Mouse (Mus musculus) frontal cortex, postnatal 10 days (tissue): ENCODE results near the gene Gm20388.

ENCODE experiments used
- DNase-seq, 2 experiments: peaks; one replicate each; pipeline ENCODE4 v3.0.0; 2022; ENCODE audit warnings: low spot score in 2 of 2, mixed read lengths in 1 of 2

Gm20388 gene

DNA sequence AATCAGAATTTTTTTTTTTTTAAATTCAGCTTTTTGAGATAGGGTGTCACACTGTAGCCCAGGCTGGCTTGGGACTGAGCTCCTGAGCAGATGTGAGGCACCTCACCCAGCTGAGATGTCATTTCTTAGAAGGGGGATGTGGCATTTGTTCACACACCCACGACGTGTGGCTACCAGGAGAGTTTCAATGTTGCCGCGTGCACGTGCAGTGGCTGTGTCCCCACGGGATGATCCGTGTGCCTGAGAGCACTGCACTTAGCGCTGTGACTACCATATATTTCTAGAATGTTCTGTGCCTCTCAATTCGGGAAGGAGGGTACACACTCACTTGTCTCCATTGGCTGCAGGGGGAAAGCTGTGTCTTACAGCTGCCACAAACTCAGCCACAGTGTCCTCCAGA lies 2525.5 kb downstream of the Gm20388 start:
- DNase-seq, result no peak

DNA sequence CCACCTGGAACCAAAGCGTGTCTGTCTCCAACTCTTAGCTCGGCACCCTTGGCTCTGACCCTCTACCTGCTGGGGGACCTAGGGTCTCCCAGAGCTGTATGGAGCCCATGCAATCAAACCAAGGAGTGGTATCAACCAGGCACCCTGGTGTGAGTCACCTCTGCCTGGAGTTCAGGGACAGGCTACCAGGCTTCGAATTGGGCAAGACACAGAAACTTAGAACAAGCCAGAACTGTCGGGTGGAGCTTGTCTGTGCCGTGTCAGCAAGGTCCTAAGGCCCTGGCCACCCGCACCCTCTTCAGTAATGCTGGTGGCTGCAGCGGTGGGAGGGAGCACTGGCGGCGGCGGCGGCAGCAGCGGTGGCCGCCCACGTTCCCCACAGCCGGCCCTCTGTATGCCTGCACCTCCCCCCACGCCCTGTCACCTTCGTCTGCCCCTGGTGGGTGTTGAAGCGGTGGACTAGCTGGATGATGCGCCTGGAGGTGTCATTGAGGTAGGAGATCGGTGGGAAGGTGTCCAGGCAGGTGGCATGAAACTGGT lies 2526.0 kb downstream of the Gm20388 start:
- DNase-seq, result no peak

DNA sequence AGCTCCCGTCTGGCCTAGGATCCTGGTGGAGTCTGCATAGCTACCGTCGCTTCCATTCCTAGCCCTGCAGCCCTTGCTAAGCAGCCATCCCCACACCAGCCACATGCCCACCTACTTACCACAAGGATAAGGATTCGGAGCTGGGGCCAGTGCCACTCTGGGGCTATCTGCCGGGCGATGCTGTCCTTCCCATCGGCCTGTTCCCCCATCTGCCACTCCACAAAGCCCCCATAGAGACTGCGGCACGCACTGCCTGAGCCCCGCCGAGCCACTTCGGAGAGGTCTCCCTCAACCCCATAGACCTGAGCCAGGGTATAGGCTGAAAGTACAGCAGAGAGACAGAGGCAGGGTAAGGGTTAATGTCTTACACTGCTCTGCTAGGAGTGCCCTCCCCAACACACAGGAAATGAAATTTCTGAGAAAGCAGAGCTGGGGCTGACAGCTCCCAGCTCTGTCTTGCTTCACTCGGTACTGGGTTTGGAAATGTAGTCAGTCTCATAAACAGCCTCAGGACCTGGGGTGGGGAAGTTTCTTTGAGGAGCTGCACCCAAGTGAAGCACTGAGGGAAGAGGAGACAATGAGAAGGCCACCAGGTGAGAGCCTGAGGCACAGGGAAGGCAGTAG lies 2527.2 kb downstream of the Gm20388 start:
- DNase-seq, result no peak

DNA sequence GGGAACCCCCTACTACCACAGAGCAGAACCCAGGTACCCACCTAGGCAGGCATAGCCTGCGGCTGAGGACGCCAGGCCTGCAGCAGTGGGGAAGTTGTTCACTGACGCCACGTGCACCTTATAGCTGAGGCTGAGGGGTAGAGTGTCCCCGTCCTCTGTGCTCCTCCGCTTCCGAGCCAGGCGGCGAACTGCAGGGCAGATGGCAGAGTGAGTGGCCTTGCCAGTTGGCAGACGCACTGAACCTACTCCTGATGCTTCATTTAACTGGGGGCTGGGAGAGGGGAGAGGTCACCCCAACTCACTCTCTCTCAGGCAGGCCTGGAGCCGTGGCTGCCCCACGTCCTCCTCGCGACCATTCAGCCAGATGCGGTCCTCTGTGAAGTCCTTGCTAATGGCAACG lies 2528.7 kb downstream of the Gm20388 start:
- no peak for DNase-seq

DNA sequence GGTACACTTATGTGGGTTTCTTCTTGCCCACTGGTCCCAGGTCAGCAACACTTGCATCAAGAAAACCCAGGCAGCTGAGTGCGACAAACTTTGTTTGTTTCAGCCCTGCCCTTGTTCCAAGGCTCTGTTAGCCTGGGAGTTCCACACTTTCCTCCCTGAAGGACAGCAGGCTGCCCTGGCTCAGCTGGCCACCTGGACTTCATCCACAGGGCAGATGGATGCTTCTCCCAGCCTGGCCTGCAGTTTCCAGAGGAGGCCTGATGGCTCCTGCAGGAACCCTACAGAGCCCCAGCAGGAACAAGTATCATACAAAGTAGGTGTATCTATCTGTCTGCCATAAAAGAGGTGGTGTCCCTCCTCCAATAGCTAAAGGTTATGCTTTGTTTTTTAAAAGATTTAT lies 2530.7 kb downstream of the Gm20388 start:
- no peak for DNase-seq

DNA sequence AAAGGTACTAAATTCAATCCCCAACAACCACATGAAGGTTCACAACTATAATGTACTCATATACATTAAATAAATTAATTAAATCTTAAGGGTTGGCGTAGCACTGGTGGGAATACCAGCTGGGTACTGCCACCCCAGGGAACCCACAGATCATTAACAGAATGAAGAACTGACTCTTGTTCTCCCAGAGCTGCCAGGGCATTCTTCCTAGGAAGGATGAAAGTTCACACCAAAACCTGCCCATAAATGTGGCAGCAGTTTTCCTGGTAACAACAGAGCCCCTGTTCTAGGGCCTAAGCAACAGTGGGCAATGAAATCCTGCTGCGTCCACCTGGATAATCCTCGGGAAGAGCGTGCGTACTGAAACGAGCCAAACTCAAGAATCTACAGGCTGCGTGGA lies 2531.7 kb downstream of the Gm20388 start:
- DNase-seq, result no peak

DNA sequence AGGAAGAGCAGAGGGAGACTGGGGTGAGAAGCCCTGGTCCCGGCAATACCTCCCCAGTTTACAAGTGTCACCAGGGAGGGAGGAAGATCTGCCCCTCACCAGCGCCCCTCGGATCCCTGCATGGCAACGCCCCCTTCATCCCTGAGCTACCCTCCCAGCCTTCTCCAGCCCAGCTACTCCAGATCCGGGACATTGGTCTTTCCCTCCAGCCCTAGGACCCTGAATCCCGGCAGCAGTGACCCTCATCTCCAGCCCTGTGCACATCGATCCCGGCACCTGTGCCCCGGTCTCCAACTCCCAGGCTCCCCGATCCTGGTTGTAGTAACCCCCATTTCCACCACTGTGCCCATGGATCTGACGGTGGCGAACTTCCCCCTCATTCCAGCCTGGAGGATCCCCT lies 2532.1 kb downstream of the Gm20388 start:
- no peak for DNase-seq

DNA sequence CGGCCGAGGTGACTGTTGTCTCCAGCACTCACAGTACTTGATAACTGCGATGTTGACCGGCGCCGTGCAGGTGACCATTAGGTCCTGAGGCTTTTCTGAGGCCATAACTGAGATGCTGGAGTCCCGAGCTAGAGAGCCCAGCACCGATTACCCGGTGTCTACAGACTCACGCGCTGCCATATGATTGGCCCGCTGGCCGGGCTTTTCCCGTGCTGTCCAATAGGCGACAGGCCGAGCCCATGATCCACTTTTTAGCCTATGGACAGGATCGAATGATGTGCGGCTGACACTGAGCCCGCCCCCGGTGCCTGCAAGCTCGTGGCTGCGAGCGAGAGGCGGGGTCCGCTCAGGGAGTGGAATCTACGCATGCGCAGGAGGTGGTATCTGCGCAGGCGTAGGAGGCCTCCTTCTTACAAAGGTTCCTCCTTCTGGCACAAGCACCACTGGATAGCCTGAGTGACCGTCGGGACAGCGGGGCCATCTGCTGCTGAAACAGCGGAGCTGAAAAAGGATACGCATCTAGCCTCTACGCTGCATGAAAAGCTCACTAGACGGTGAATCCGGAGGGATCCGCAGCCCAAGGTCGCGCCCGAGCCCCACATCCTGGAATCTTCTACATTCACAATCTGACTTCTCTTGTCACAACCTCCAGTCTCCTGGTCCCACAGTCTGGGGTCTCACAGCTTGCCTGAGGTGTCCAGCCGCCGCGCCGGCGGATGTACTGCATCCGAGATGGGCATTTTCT lies 2532.8 kb downstream of the Gm20388 start, which contains the start of gene Mvd:
Gene Mvd (minus strand): TSS at position 161 of the 745 bp plus-strand sequence.
- peak; percentile 99 to 100 for DNase-seq

DNA sequence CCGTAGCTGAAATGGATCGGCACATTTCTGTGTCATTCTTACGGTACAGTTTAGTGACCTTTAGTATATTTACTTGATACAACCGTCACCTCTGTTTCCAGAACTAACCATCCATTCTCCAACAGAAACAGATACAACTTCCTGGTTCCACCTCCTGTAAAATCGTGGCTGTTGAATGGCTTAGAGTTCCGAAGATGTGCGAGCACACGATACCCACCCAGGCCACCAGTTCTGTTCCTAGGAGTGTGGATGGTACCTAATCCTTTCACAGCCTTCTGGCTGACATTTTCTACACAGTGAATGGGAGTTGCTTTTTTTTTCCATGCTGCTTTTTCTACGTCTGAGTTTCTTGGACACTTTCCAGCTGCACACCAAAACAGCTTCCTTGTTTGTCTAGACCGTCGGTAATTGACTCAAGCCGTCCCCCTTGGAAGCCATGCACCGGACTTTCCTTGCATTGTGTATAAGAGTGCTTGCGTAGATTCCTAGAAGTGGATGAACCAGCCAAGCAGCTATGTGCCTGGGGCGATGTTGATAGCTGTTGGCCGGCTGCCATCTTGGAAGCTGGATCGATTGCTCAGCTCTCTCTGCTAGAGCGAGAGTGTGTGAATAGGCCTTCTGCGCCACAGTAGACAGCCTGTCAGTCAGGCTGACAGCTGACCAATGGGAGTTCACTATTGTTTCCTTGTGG lies 2533.6 kb downstream of the Gm20388 start:
- DNase-seq, result peak; percentile 74 to 79

DNA sequence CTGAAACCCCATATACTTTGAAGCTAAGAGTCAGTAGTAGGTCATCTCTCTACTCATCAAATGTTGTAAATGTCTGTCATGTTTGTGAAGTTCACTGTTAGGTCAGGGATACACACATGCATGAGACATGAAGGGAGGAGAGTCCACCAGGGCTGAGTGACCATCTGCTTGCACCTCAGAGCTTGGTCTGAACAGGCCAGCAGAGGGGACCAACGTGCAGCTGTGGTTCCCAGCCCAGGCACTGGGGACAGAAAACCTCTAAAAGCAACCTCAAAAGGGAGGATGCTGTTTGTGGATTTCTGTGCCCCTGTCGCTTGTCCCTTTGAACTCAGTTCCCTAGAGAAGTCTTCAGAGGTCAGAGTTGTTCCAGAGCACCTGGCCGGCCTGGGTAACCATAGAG lies 2534.6 kb downstream of the Gm20388 start:
- DNase-seq, result no peak

DNA sequence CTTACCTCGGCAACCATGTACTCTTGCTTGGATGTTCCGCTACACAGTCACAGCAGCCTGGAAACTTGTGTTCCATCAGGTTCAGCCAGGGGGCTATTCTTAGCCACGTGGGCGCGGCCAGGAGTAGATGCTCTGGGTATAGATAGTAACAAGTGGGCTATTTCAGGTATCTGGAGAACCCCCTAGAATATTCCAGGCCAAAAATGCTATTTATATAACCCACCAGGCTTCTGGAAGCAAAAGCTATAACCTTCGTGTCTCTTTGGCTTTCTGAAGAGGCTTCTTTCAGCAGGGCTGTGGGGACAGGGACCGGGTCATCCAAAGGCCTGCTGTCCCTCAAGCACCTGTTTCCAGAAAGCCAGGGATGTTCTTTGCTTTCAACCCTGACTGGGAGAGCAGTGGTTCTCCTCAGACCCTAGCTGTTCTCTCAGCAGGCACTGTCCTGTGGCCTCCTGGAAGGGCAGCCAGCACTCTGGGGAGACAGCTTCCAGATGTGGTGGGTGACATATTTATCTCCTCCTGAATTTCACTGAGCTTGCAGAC lies 2540.6 kb downstream of the Gm20388 start:
- DNase-seq, result no peak

DNA sequence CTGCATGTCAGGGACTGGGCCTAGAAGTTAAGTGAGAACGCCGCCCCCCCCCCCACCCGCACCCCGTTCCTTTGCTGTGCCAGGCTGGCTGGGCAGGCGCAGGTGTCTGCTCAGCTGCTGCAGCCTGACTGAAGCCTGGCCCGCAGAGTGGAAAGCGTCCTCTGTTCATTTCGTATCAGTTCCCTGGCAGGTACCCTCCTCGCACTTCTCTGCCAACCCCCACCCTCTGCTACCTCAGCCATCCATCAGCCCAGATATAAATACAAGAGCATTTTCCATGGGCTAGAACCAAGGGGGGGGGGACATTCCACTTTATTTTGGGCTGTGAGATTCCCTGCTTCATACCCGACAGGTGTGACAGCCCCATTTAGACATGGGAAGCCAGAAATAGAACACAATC lies 2541.5 kb downstream of the Gm20388 start:
- no peak for DNase-seq

DNA sequence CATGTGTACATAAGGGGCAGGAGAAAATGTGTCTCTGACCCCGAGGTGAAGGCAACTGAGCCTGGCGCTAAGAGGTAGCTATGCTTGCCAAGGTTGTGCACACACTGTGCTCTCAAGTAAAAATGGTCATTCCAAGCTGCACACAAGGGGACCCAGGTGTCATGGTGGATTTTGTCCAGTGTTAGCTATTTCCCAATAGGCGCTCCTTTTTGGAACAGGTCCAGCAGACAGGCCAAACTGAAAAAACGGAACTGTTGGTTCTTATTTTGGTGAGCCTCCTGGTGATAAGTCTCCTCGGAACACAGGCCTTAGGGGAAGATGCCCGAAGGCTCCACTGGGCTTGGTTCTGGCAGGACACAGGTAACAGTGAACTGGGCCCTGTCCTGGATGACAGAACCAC lies 2543.8 kb downstream of the Gm20388 start:
- no peak for DNase-seq

DNA sequence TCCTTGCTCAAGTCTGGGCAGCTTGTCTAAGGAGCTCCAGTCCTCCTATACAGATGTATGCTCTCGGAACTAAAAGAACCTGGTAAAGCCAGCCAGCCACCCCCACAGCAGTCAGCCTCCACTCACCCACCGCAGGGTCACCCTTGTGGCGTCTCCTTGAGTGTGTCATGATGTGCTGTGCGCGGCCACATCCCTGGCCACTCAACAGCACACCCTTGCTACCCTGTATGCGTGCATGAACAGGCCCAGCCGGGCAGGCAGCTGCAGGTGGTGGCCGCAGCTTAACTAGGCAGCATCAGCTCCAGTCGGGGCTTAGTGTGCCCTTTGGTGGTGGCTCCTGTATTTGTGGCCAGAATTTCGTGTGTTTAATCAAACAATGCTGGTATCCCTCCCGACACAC lies 2546.5 kb downstream of the Gm20388 start:
- no peak for DNase-seq

DNA sequence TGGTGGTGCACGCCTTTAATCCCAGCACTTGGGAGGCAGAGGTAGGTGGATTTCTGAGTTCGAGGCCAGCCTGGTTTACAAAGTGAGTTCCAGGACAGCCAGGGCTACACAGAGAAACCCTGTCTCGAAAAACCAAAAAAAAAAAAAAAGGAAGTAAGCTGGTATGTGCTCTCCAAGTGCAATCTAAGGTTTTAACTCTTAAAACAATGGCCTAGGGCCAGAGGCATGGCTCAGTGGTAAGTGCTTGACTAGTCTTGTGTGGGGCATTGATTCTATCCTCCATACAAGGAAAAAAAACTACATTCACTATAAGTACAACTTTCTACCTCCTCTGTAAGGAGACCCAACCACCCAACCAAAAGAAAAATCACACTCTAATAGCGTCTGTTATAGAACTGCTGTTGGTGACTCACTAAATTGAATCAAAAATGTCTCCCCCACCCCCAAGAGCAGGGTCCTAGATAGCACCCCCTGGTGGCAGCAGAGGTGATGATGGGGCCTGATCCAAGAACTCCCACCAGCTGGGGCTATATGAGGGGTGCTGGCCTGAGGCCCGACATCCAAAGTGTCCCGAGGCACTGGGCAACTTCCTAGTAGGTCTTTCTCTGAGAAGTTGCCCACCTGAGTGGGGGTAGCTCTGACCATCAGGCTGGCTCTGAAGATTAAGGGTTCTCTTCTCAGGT lies 2548.7 kb downstream of the Gm20388 start:
- DNase-seq, result no peak

DNA sequence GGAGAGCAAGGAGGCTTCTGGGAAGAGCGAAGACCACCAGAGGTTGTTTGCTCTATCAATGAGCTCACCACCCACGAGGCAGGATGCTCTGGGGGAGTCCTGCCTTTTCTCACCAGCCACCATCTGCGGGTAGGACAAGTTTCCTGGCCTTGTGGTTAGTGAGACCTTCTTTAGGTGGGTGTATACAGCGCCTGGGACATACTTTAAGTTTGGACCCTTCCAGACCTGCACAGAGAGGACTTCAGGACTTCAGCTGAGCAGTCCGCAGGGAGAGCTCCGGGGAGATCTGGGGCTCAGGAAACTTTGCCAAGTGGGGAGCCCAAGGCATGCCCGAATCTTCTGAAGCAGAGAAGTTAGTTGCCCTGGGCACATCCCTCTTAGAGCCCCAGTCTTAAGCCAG lies 2549.3 kb downstream of the Gm20388 start:
- DNase-seq, result no peak

DNA sequence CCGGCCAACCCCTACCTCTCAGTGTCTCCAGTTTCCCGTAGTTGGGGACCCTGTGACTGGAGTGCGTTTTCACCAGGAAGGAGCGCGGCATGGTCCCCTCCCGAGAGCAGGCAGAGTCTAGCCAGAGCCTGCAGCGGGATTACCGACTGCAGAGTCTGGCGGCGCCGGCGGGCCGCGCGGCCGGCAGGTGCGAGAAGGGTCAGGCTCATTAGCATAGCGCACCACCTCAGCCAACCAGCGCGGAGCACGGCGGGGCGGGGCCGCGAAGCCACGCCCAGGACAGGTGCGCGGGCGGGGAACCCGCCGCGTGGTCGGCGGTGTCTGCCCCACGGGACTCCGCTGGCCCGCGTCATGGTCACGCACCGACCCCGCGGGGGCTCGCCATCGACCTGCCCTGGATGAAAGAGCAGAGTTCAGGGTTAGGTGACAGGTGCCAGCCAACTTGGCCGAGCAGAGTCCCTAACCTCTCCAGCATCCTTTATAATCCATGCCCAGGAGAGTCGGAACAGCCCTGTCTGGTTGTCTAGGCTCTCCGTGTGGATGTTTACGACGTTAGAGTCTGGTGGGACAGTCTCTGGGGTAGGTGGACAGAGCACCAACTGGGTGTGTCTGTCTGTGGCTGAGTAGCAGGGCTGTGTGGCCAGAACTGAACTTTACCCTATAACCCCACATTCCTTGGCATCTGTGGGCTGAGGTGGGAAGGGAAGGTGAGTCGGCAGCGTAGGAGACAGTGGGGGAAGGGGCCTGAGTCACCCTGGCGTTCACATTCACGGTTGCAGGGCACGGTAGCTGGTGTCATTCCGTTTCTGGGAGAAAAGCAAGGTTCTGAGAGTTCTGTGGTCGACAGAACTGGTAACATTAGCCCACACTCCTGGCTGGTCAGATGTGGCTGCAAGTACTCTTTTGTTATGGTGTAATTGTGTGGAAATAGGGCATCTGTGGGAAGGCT lies 2550.2 kb downstream of the Gm20388 start, which contains the start of gene Snai3:
Gene Snai3 (minus strand): TSS at position 210 of the 949 bp plus-strand sequence.
- no peak for DNase-seq

DNA sequence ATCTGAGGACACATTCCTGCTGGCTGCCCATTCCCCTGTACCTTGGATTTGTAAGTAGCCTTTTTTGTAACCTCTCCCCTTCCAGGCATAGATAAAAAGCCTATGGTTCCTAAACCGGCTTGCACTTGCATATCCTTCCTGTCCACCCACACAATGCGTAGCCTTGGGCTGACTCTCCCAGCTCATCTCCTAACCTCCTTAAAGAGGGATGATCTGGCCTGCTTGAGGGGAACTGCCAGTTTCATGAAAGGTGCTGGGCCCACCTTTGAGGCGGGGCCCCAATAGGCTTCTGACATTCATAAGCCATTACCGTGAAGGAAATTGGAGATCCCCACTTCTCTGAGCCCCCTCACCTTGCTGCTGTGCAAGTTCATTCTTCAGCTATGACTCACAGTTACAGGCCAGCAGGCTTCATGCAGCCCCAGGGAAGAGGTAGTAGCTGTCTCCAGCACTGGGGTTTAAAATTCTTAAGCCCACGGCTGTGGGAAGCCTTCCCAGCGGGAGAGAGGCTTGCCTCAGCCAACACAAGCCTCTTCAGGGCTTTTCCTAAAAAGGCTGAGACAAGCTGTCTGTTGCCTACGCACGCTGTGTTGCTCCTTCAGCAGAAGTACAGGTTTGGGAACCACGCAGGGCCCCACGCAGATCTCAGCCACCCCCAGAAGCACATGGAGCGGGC lies 2551.0 kb downstream of the Gm20388 start:
- DNase-seq, result no peak

DNA sequence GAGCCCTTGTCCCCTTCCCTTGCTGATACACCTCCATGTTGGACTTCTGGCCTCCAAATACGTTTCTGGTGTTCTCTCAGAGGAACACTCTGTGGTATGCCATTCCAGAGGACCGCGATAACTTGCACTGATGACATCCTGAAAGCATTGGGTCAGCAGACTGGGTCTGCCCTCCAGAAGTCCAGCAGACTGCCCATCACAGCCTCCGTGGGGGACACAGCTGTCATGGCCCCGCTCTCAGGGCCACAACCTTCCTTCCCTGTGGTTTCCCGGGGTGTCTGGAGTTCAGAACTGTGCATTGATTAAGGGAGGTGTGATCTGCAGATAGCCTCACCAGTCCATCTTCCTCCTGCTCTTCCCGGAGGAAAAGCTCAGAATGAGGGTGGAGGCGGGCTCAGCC lies 2551.9 kb downstream of the Gm20388 start:
- DNase-seq, result no peak
